Mouse (Mus musculus): ENCODE results near the gene Magohb.

Gene Magohb

GRCm38 (mm10) chr6:131269599-131269998 is 23.4 kb downstream of the Magohb start:
- in situ Hi-C loops (cut with MboI; ENCODE audit: low pct_unique_long_range_greater_than_20kb in 1 of 2, low sequenced_read_pairs in 2 of 2, unreplicated experiment in 1 of 2), result no loop called here

- in situ Hi-C loops (cut with MboI; ENCODE audit: low pct_unique_long_range_greater_than_20kb in 1 of 2, low sequenced_read_pairs in 2 of 2, unreplicated experiment in 1 of 2), result no loop called here
Measured at GRCm38 (mm10) chr6:131264175-131264574, 28.9 kb downstream of the Magohb start.

- in situ Hi-C loops (cut with MboI; ENCODE audit: low pct_unique_long_range_greater_than_20kb in 1 of 2, low sequenced_read_pairs in 2 of 2, unreplicated experiment in 1 of 2), result no loop called here
Measured at GRCm38 (mm10) chr6:131262778-131263177, 30.3 kb downstream of the Magohb start.

GRCm38 (mm10) chr6:131262009-131262408 is 31.0 kb downstream of the Magohb start:
- in situ Hi-C loops (cut with MboI; ENCODE audit: low pct_unique_long_range_greater_than_20kb in 1 of 2, low sequenced_read_pairs in 2 of 2, unreplicated experiment in 1 of 2), result no loop called here

- in situ Hi-C loops (cut with MboI; ENCODE audit: low pct_unique_long_range_greater_than_20kb in 1 of 2, low sequenced_read_pairs in 2 of 2, unreplicated experiment in 1 of 2), result no loop called here
Measured at GRCm38 (mm10) chr6:131247206-131247605, 45.8 kb downstream of the Magohb start, which contains the start of gene Klra2. Klra2 (minus strand) TSS chr6:131247362.

- in situ Hi-C loops (cut with MboI; ENCODE audit: low pct_unique_long_range_greater_than_20kb in 1 of 2, low sequenced_read_pairs in 2 of 2, unreplicated experiment in 1 of 2), result no loop called here
Measured at GRCm38 (mm10) chr6:131245081-131245480, 48.0 kb downstream of the Magohb start.
